Mouse (Mus musculus): ENCODE data around the gene Stard10. TPM values are rescaled to one million over a fixed set of nuclear protein-coding genes. Genes with fewer than 3 reads are reported as not detected.

The Stard10 gene
- polyA plus RNA-seq, 1 experiment, result not detected

- TF ChIP-seq CTCF (IDR thresholded peaks at IDR 0.05; ENCODE audit: insufficient read depth, low read depth, low read length) (no peak), POLR2A (IDR thresholded peaks at IDR 0.05; ENCODE audit: insufficient read depth, low read depth, low read length) (no peak)
- Histone ChIP-seq H3K4me1 (ENCODE audit: control insufficient read depth, insufficient read depth, low read length) (peaks cover 9% of the 10 kb centered on the region), H3K27ac (ENCODE audit: insufficient read depth, low read depth, low read length) (no peak overlapping the region), H3K4me3 (ENCODE audit: insufficient read depth, low read depth, low read length) (no peak overlapping the region)
- WGBS, result 69% methylated on average over 5 of the region's 5 CpGs
Observed at GRCm38 (mm10) chr7:101378796-101379465, 62.0 kb downstream of the Stard10 start.

GRCm38 (mm10) chr7:101379732-101380131 lies 62.8 kb downstream of the Stard10 start:
- WGBS, result 92% methylated on average over 2 of the region's 2 CpGs
- Histone ChIP-seq H3K4me1 (ENCODE audit: control insufficient read depth, insufficient read depth, low read length) (peaks cover 8% of the 10 kb centered on the region), H3K4me3 (ENCODE audit: insufficient read depth, low read depth, low read length) (no peak overlapping the region), H3K27ac (ENCODE audit: insufficient read depth, low read depth, low read length) (no peak overlapping the region)
- TF ChIP-seq CTCF (IDR thresholded peaks at IDR 0.05; ENCODE audit: insufficient read depth, low read depth, low read length), result no peak
- no peak for TF ChIP-seq POLR2A (IDR thresholded peaks at IDR 0.05; ENCODE audit: insufficient read depth, low read depth, low read length)

GRCm38 (mm10) chr7:101381512-101381911 lies 64.6 kb downstream of the Stard10 start:
- WGBS, result 86% methylated on average over 6 of the region's 6 CpGs
- Histone ChIP-seq H3K4me1 (ENCODE audit: control insufficient read depth, insufficient read depth, low read length) (peaks cover 11% of the 10 kb centered on the region), H3K4me3 (ENCODE audit: insufficient read depth, low read depth, low read length) (no peak overlapping the region), H3K27ac (ENCODE audit: insufficient read depth, low read depth, low read length) (no peak overlapping the region)
- no peak for TF ChIP-seq POLR2A (IDR thresholded peaks at IDR 0.05; ENCODE audit: insufficient read depth, low read depth, low read length)
- no peak for TF ChIP-seq CTCF (IDR thresholded peaks at IDR 0.05; ENCODE audit: insufficient read depth, low read depth, low read length)

GRCm38 (mm10) chr7:101382378-101382777 lies 65.5 kb downstream of the Stard10 start:
- no peak overlapping the region for H3K4me3 ChIP-seq (ENCODE audit: insufficient read depth, low read depth, low read length)
- H3K27ac ChIP-seq (ENCODE audit: insufficient read depth, low read depth, low read length), result no peak overlapping the region
- WGBS, result 65% methylated on average over 8 of the region's 8 CpGs
- H3K4me1 ChIP-seq (ENCODE audit: control insufficient read depth, insufficient read depth, low read length), result peaks cover 11% of the 10 kb centered on the region
- TF ChIP-seq POLR2A (IDR thresholded peaks at IDR 0.05; ENCODE audit: insufficient read depth, low read depth, low read length), result no peak
- no peak for TF ChIP-seq CTCF (IDR thresholded peaks at IDR 0.05; ENCODE audit: insufficient read depth, low read depth, low read length)

- WGBS, result 85% methylated on average over 3 of the region's 3 CpGs
- peaks cover 9% of the 10 kb centered on the region for H3K4me1 ChIP-seq (ENCODE audit: control insufficient read depth, insufficient read depth, low read length)
- no peak overlapping the region for H3K4me3 ChIP-seq (ENCODE audit: insufficient read depth, low read depth, low read length)
- TF ChIP-seq CTCF (IDR thresholded peaks at IDR 0.05; ENCODE audit: insufficient read depth, low read depth, low read length) (no peak), POLR2A (IDR thresholded peaks at IDR 0.05; ENCODE audit: insufficient read depth, low read depth, low read length) (no peak)
- H3K27ac ChIP-seq (ENCODE audit: insufficient read depth, low read depth, low read length), result no peak overlapping the region
Observed at GRCm38 (mm10) chr7:101383756-101384155, 66.9 kb downstream of the Stard10 start.

GRCm38 (mm10) chr7:101384931-101385330 lies 68.0 kb downstream of the Stard10 start:
- TF ChIP-seq POLR2A (IDR thresholded peaks at IDR 0.05; ENCODE audit: insufficient read depth, low read depth, low read length), result no peak
- no peak for TF ChIP-seq CTCF (IDR thresholded peaks at IDR 0.05; ENCODE audit: insufficient read depth, low read depth, low read length)
- H3K4me1 ChIP-seq (ENCODE audit: control insufficient read depth, insufficient read depth, low read length), result peaks cover 9% of the 10 kb centered on the region
- H3K4me3 ChIP-seq (ENCODE audit: insufficient read depth, low read depth, low read length), result no peak overlapping the region
- H3K27ac ChIP-seq (ENCODE audit: insufficient read depth, low read depth, low read length), result no peak overlapping the region
- WGBS, result 76% methylated on average over 10 of the region's 10 CpGs

GRCm38 (mm10) chr7:101385331-101385733 lies 68.4 kb downstream of the Stard10 start:
- peaks cover 9% of the 10 kb centered on the region for H3K4me1 ChIP-seq (ENCODE audit: control insufficient read depth, insufficient read depth, low read length)
- 69% methylated on average over 6 of the region's 6 CpGs for WGBS
- no peak overlapping the region for H3K27ac ChIP-seq (ENCODE audit: insufficient read depth, low read depth, low read length)
- no peak for TF ChIP-seq CTCF (IDR thresholded peaks at IDR 0.05; ENCODE audit: insufficient read depth, low read depth, low read length)
- TF ChIP-seq POLR2A (IDR thresholded peaks at IDR 0.05; ENCODE audit: insufficient read depth, low read depth, low read length), result no peak
- no peak overlapping the region for H3K4me3 ChIP-seq (ENCODE audit: insufficient read depth, low read depth, low read length)

- Histone ChIP-seq H3K4me1 (ENCODE audit: control insufficient read depth, insufficient read depth, low read length) (peaks cover 9% of the 10 kb centered on the region), H3K27ac (ENCODE audit: insufficient read depth, low read depth, low read length) (no peak overlapping the region), H3K4me3 (ENCODE audit: insufficient read depth, low read depth, low read length) (no peak overlapping the region)
- 68% methylated on average over 10 of the region's 10 CpGs for WGBS
- TF ChIP-seq POLR2A (IDR thresholded peaks at IDR 0.05; ENCODE audit: insufficient read depth, low read depth, low read length), result no peak
- no peak for TF ChIP-seq CTCF (IDR thresholded peaks at IDR 0.05; ENCODE audit: insufficient read depth, low read depth, low read length)
Observed at GRCm38 (mm10) chr7:101385866-101386452, 69.1 kb downstream of the Stard10 start.

GRCm38 (mm10) chr7:101389256-101389655 lies 72.4 kb downstream of the Stard10 start:
- Histone ChIP-seq H3K27ac (ENCODE audit: insufficient read depth, low read depth, low read length) (no peak overlapping the region), H3K4me1 (ENCODE audit: control insufficient read depth, insufficient read depth, low read length) (peaks cover 24% of the 10 kb centered on the region), H3K4me3 (ENCODE audit: insufficient read depth, low read depth, low read length) (no peak overlapping the region)
- 98% methylated on average over 6 of the region's 6 CpGs for WGBS
- no peak for TF ChIP-seq CTCF (IDR thresholded peaks at IDR 0.05; ENCODE audit: insufficient read depth, low read depth, low read length)
- TF ChIP-seq POLR2A (IDR thresholded peaks at IDR 0.05; ENCODE audit: insufficient read depth, low read depth, low read length), result no peak

Measured in olfactory bulb, adult 2 months (tissue).